Mouse (Mus musculus) lung, postnatal 10 days (tissue): Measurements from ENCODE around the gene Dcps.

ENCODE experiments used
- DNase-seq: peaks from one replicate; pipeline ENCODE4 v3.0.0; 2021

The Dcps gene

GRCm38 (mm10) chr9:35175251-35176123, at the start of gene Dcps:
TSS of gene Dcps (minus strand) at chr9:35176061.
- DNase-seq: peak; percentile 97

GRCm38 (mm10) chr9:35223466-35223865, 47.6 kb upstream of the Dcps start:
- no peak for DNase-seq

GRCm38 (mm10) chr9:35217963-35218362, 42.1 kb upstream of the Dcps start:
- no peak for DNase-seq

GRCm38 (mm10) chr9:35211573-35212511, 36.0 kb upstream of the Dcps start:
- DNase-seq: no peak

GRCm38 (mm10) chr9:35210542-35211474, 34.9 kb upstream of the Dcps start, which contains the start of gene Foxred1:
TSS of gene Foxred1 (minus strand) at chr9:35211055.
- DNase-seq: peak; percentile 100

- DNase-seq: no peak
These were observed 28.6 kb upstream of the Dcps start for GRCm38 (mm10) chr9:35204421-35204820.

GRCm38 (mm10) chr9:35203536-35203935, 27.7 kb upstream of the Dcps start:
- peak; percentile 19 for DNase-seq

- DNase-seq: no peak
These were observed 24.7 kb upstream of the Dcps start for GRCm38 (mm10) chr9:35200529-35201060.

GRCm38 (mm10) chr9:35199772-35200471, 24.1 kb upstream of the Dcps start, which contains the start of the genes Srpr and Tirap:
TSS of gene Srpr (plus strand) at chr9:35200175.
TSS of gene Tirap (minus strand) at chr9:35200291.
- peak; percentile 96 for DNase-seq

GRCm38 (mm10) chr9:35198945-35199771, 23.3 kb upstream of the Dcps start:
- DNase-seq: no peak

- DNase-seq: no peak
These were observed 22.5 kb upstream of the Dcps start for GRCm38 (mm10) chr9:35198351-35198750.

- DNase-seq: no peak
These were observed 21.8 kb upstream of the Dcps start for GRCm38 (mm10) chr9:35197625-35198024.

GRCm38 (mm10) chr9:35194048-35194447, 18.2 kb upstream of the Dcps start:
- DNase-seq: no peak

GRCm38 (mm10) chr9:35192983-35193542, 17.2 kb upstream of the Dcps start:
- DNase-seq: no peak

GRCm38 (mm10) chr9:35188700-35189099, 12.8 kb upstream of the Dcps start:
- DNase-seq: peak; percentile 76

GRCm38 (mm10) chr9:35187351-35187903, 11.6 kb upstream of the Dcps start:
- DNase-seq: peak; percentile 31

GRCm38 (mm10) chr9:35186430-35186829, 10.6 kb upstream of the Dcps start:
- DNase-seq: no peak

- no peak for DNase-seq
These were observed 7.5 kb upstream of the Dcps start for GRCm38 (mm10) chr9:35183359-35183758.

GRCm38 (mm10) chr9:35182832-35183231, 7.0 kb upstream of the Dcps start:
- DNase-seq: no peak
